Mouse (Mus musculus) CH12.LX (cell line): ENCODE results near the gene Olfr824. TPM values are rescaled to one million over a fixed set of nuclear protein-coding genes. Genes with fewer than 3 reads are reported as not detected.

Experiments used
- DNase-seq: peaks from one replicate; pipeline ENCODE4 v3.0.0-alpha.2; 2013; ENCODE audit errors: extremely low read depth
- H3K27ac ChIP-seq: 2 replicates; pipeline ENCODE4 v1.5.1; 2012; ENCODE audit warnings: low read depth, mild to moderate bottlenecking, control low read depth, moderate library complexity; ENCODE audit not compliant: insufficient read depth
- H3K27me3 ChIP-seq: replicated peaks from 2 replicates; pipeline ENCODE3; 2012; ENCODE audit warnings: inconsistent platforms
- H3K36me3 ChIP-seq, 2 experiments: replicated peaks in 1 of 2; 2 replicates each; pipeline versions ENCODE3 to v1.6.1; 2012; ENCODE audit warnings: inconsistent platforms in 1 of 2, low read length in 1 of 2, mild to moderate bottlenecking in 1 of 2, mixed read lengths in 1 of 2, moderate library complexity in 1 of 2; ENCODE audit not compliant: control insufficient read depth in 1 of 2, insufficient read depth in 1 of 2
- H3K4me1 ChIP-seq, 2 experiments: 2 replicates each; pipeline ENCODE4 v1.6.1; 2012; ENCODE audit warnings: inconsistent platforms in 1 of 2, moderate library complexity in 1 of 2; ENCODE audit not compliant: insufficient read depth in 2 of 2, control insufficient read depth in 1 of 2
- H3K4me2 ChIP-seq: 2 replicates; pipeline ENCODE4 v1.6.1; 2012; ENCODE audit warnings: low read depth, mild to moderate bottlenecking, control low read depth; ENCODE audit not compliant: poor library complexity, insufficient read depth, severe bottlenecking
- H3K4me3 ChIP-seq, 3 experiments: fragments of 150-350 bp in 1 of 3; sonication (generic) in 1 of 3; replicated peaks in 1 of 3; 2 replicates each; pipeline versions ENCODE3 to v1.5.1; 2011 to 2012; ENCODE audit warnings: low read depth in 2 of 3, low read length in 2 of 3, mild to moderate bottlenecking in 2 of 3, moderate library complexity in 2 of 3, control low read depth in 1 of 3, improper control_type of control experiment in 1 of 3, inconsistent platforms in 1 of 3, mixed read lengths in 1 of 3; ENCODE audit not compliant: poor library complexity in 1 of 3
- H3K79me2 ChIP-seq: replicated peaks from 2 replicates; pipeline ENCODE4 v1.6.1; 2012; ENCODE audit warnings: mild to moderate bottlenecking, moderate library complexity; ENCODE audit not compliant: control insufficient read depth, poor library complexity, insufficient read depth, severe bottlenecking; ENCODE audit errors: extremely low read depth
- H3K9ac ChIP-seq: 2 replicates; pipeline ENCODE4 v1.6.1; 2012; ENCODE audit warnings: low read depth, mild to moderate bottlenecking, control low read depth, moderate library complexity; ENCODE audit not compliant: insufficient read depth
- H3K9me3 ChIP-seq: replicated peaks from 2 replicates; pipeline ENCODE3; 2012; ENCODE audit warnings: low read length, inconsistent platforms, mixed read lengths
- CHD1 ChIP-seq: IDR thresholded peaks from 2 replicates; pipeline ENCODE4 v1.6.1; 2012; ENCODE audit warnings: low read depth, low read length, improper control_type of control experiment, inconsistent platforms
- CHD2 ChIP-seq: IDR thresholded peaks from 2 replicates; pipeline ENCODE4 v1.6.1; 2011; ENCODE audit warnings: low read length, improper control_type of control experiment
- CTCF ChIP-seq, 2 experiments: IDR thresholded peaks in 1 of 2; conservative IDR thresholded peaks in 1 of 2; 2 replicates each; pipeline ENCODE4 v1.5.1; 2011 to 2012; ENCODE audit warnings: low read depth in 2 of 2, low read length in 2 of 2, improper control_type of control experiment in 1 of 2, inconsistent platforms in 1 of 2, mild to moderate bottlenecking in 1 of 2, moderate library complexity in 1 of 2
- E2F4 ChIP-seq: IDR thresholded peaks from 2 replicates; pipeline ENCODE4 v1.6.1; 2011; ENCODE audit warnings: low read depth, low read length, improper control_type of control experiment; ENCODE audit not compliant: insufficient replicate concordance
- ETS1 ChIP-seq: conservative IDR thresholded peaks from 2 replicates; pipeline ENCODE4 v1.6.1; 2012; ENCODE audit warnings: low read depth, mild to moderate bottlenecking, inconsistent platforms, low read length, improper control_type of control experiment, moderate library complexity
- GABPA ChIP-seq: IDR thresholded peaks from 2 replicates; pipeline ENCODE4 v1.6.1; 2012; ENCODE audit warnings: low read depth, low read length, improper control_type of control experiment, inconsistent platforms; ENCODE audit not compliant: insufficient replicate concordance
- JUN ChIP-seq: IDR thresholded peaks from 2 replicates; pipeline ENCODE4 v1.6.1; 2011; ENCODE audit warnings: low read depth, mild to moderate bottlenecking, low read length, improper control_type of control experiment, moderate library complexity; ENCODE audit not compliant: insufficient read depth
- JUND ChIP-seq: conservative IDR thresholded peaks from 2 replicates; pipeline ENCODE4 v1.6.1; 2011; ENCODE audit warnings: low read depth, low read length, improper control_type of control experiment
- KAT2A ChIP-seq: IDR thresholded peaks from 2 replicates; pipeline ENCODE4 v1.6.1; 2012; ENCODE audit warnings: low read length, improper control_type of control experiment, inconsistent platforms; ENCODE audit not compliant: insufficient replicate concordance
- MAFK ChIP-seq: IDR thresholded peaks from 2 replicates; pipeline ENCODE4 v1.6.1; 2011; ENCODE audit warnings: low read length, improper control_type of control experiment; ENCODE audit not compliant: insufficient replicate concordance
- MAZ ChIP-seq: IDR thresholded peaks from 2 replicates; pipeline ENCODE4 v1.6.1; 2012; ENCODE audit warnings: low read depth, mild to moderate bottlenecking, inconsistent platforms, low read length, improper control_type of control experiment, moderate library complexity
- MXI1 ChIP-seq: IDR thresholded peaks from 2 replicates; pipeline ENCODE4 v1.6.1; 2011; ENCODE audit warnings: mild to moderate bottlenecking, low read depth, low read length, improper control_type of control experiment
- NELFE ChIP-seq: IDR thresholded peaks from 2 replicates; pipeline ENCODE4 v1.6.1; 2011; ENCODE audit warnings: low read depth, low read length, improper control_type of control experiment
- PAX5 ChIP-seq: IDR thresholded peaks from 2 replicates; pipeline ENCODE4 v1.6.1; 2012; ENCODE audit warnings: low read length, inconsistent platforms, mixed read lengths
- POLR2AphosphoS2 ChIP-seq: IDR thresholded peaks from 2 replicates; pipeline ENCODE4 v1.6.1; 2011; ENCODE audit warnings: low read depth, low read length, improper control_type of control experiment
- RAD21 ChIP-seq: IDR thresholded peaks from 2 replicates; pipeline ENCODE4 v1.6.1; 2011; ENCODE audit warnings: low read depth, mild to moderate bottlenecking, low read length, improper control_type of control experiment, moderate library complexity
- RCOR1 ChIP-seq: conservative IDR thresholded peaks from 2 replicates; pipeline ENCODE4 v1.6.1; 2012; ENCODE audit warnings: low read depth, mild to moderate bottlenecking, inconsistent platforms, low read length, improper control_type of control experiment
- SIN3A ChIP-seq: IDR thresholded peaks from 2 replicates; pipeline ENCODE4 v1.6.1; 2012; ENCODE audit warnings: low read length, improper control_type of control experiment, inconsistent platforms
- SMC3 ChIP-seq: IDR thresholded peaks from 2 replicates; pipeline ENCODE4 v1.6.1; 2011; ENCODE audit warnings: low read depth, low read length, improper control_type of control experiment
- TBP ChIP-seq: conservative IDR thresholded peaks from 2 replicates; pipeline ENCODE4 v1.6.1; 2011; ENCODE audit warnings: low read depth, low read length, improper control_type of control experiment
- UBTF ChIP-seq: IDR thresholded peaks from 2 replicates; pipeline ENCODE4 v1.6.1; 2012; ENCODE audit warnings: low read depth, mild to moderate bottlenecking, inconsistent platforms, low read length, improper control_type of control experiment, moderate library complexity
- USF1 ChIP-seq: IDR thresholded peaks from 2 replicates; pipeline ENCODE4 v1.6.1; 2014; ENCODE audit warnings: low read depth, mild to moderate bottlenecking, inconsistent platforms, low read length, improper control_type of control experiment
- USF2 ChIP-seq: conservative IDR thresholded peaks from 2 replicates; pipeline ENCODE4 v1.6.1; 2011; ENCODE audit warnings: low read depth, low read length, improper control_type of control experiment
- ZC3H11A ChIP-seq: IDR thresholded peaks from 2 replicates; pipeline ENCODE4 v1.6.1; 2012; ENCODE audit warnings: low read depth, mild to moderate bottlenecking, inconsistent platforms, low read length, improper control_type of control experiment
- ZMIZ1 ChIP-seq: IDR thresholded peaks from 2 replicates; pipeline ENCODE4 v1.6.1; 2012; ENCODE audit warnings: low read depth, mild to moderate bottlenecking, inconsistent platforms, low read length, improper control_type of control experiment
- dilution Hi-C: fragments of 300-500 bp; cut with MboI; formaldehyde crosslinking; loops from 2 replicates; pipeline ENCODE4 v1.14.3; 2020; ENCODE audit warnings: low sequenced_read_pairs; ENCODE audit not compliant: extremely low pct_unique_long_range_greater_than_20kb, extremely low pct_ligation_motif_present
- in situ Hi-C: fragments of 300-500 bp; cut with MboI; formaldehyde crosslinking; loops from 3 replicates; pipeline ENCODE4 v1.14.3; 2019; ENCODE audit warnings: low sequenced_read_pairs, low pct_ligation_motif_present, low pct_unique_long_range_greater_than_20kb, mixed read lengths
- polyA plus RNA-seq: library from polyadenylated mRNA; unstranded; fragments of >175 nt; gene quantifications from 2 replicates; pipeline ENCODE4 v1.2.1, GENCODE M21; 2012; ENCODE audit warnings: low read depth; ENCODE audit not compliant: insufficient read length
- total RNA-seq, 2 experiments: library from RNA; depleted of rRNA; stranded (reverse); fragments of 300-350 nt in 1 of 2; fragments of >200 nt in 1 of 2; gene quantifications; 2 replicates each; pipeline ENCODE4 v1.2.3; 2012 to 2014

The Olfr824 gene
- total and polyA plus RNA-seq, 3 experiments: not detected

DNA sequence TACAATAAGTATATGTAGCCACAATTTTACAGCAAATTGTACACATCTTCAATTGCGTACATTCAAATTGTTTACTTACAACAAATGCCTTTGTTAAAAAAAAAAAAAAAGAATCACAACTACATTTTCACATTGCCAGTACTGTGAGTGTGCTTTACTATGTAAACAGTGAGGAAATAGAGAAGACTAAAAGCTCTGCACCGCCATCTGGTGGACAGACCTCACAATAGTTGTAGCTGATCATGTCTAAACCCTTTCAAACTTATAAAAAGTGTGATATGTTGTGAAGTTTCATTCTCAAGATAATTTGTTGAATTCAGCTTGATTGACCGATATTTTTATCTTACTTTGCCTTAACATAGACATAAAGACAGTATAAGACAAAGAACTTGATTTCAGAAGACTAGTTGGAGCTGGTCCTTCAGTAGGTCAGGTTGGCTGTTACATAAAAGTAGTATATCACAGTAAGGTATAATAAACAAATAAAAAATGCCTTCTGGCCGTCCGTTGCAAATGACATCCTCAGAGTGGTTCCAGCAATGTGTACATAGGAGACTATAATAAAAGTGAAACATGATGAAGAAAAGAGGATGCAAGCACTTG lies 36.9 kb downstream of the Olfr824 start:
- in situ Hi-C loops: loop anchor here (25.0 kb wide), 1 partner anchor 106 kb away; the partner anchor contains the start of genes Gm10310 and Olfr247
- Histone ChIP-seq H3K4me3 (no peak overlapping the region), H3K9me3 (no peaks in the 10 kb centered on the region), H3K4me2 (no peak overlapping the region), H3K36me3 (no peaks in the 10 kb centered on the region), H3K27me3 (no peaks in the 10 kb centered on the region), H3K27ac (no peak overlapping the region), H3K79me2 (no peaks in the 10 kb centered on the region), H3K9ac (no peak overlapping the region), H3K4me1 (no peaks in the 10 kb centered on the region)
- dilution Hi-C loops: no loop called here
- TF ChIP-seq UBTF (no peak), MAFK (no peak), CHD1 (no peak), POLR2AphosphoS2 (no peak), PAX5 (no peak), SMC3 (peak; percentile 91), E2F4 (no peak), RCOR1 (no peak), SIN3A (no peak), USF2 (no peak), ZC3H11A (peak; percentile 24; the same call in 1 of the 2 replicates), MXI1 (no peak), JUN (no peak), GABPA (no peak), MAZ (no peak), JUND (no peak), USF1 (no peak), NELFE (no peak), KAT2A (no peak), CHD2 (no peak), CTCF (conservative IDR thresholded peaks at IDR 0.05 in 1 of 2, IDR thresholded peaks at IDR 0.05 in 1 of 2; ENCODE audit: low read depth in 2 of 2, low read length in 2 of 2) (peak in 1 of 2 experiments; percentile 85; a peak in 2 of 4 replicates), ETS1 (no peak), TBP (no peak), ZMIZ1 (no peak), RAD21 (peak; percentile 80)
- peak; percentile 70 for DNase-seq

Other genes with a start within 250 kb of the Olfr824 start
- gene Olfr815, start 224.1 kb downstream of the Olfr824 start, total RNA-seq (2012; rRNA removed): not detected in 2 replicates
- not detected in 2 replicates for gene Olfr815, start 224.1 kb downstream of the Olfr824 start, total RNA-seq (2014; rRNA removed)
- not detected in 2 replicates for gene Olfr815, start 224.1 kb downstream of the Olfr824 start, polyA plus RNA-seq
- not detected in 2 replicates for gene Olfr816, start 214.4 kb downstream of the Olfr824 start, total RNA-seq (2012; rRNA removed)
- not detected in 2 replicates for gene Olfr816, start 214.4 kb downstream of the Olfr824 start, total RNA-seq (2014; rRNA removed)
- not detected in 2 replicates for gene Olfr816, start 214.4 kb downstream of the Olfr824 start, polyA plus RNA-seq
- not detected in 2 replicates for gene Olfr818, start 180.9 kb downstream of the Olfr824 start, total RNA-seq (2012; rRNA removed)
- not detected in 2 replicates for gene Olfr818, start 180.9 kb downstream of the Olfr824 start, total RNA-seq (2014; rRNA removed)
- not detected in 2 replicates for gene Olfr818, start 180.9 kb downstream of the Olfr824 start, polyA plus RNA-seq
- not detected in 2 replicates for gene Olfr819, start 162.7 kb downstream of the Olfr824 start, total RNA-seq (2012; rRNA removed)
- gene Olfr819, start 162.7 kb downstream of the Olfr824 start, total RNA-seq (2014; rRNA removed): not detected in 2 replicates
- not detected in 2 replicates for gene Olfr819, start 162.7 kb downstream of the Olfr824 start, polyA plus RNA-seq
- not detected in 2 replicates for gene Olfr247, start 153.9 kb downstream of the Olfr824 start, total RNA-seq (2012; rRNA removed)
- gene Olfr247, start 153.9 kb downstream of the Olfr824 start, total RNA-seq (2014; rRNA removed): not detected in 2 replicates
- not detected in 2 replicates for gene Olfr247, start 153.9 kb downstream of the Olfr824 start, polyA plus RNA-seq
- gene Gm10310, start 144.9 kb downstream of the Olfr824 start, total RNA-seq (2012; rRNA removed): not detected in 2 replicates
- not detected in 2 replicates for gene Gm10310, start 144.9 kb downstream of the Olfr824 start, total RNA-seq (2014; rRNA removed)
- gene Gm10310, start 144.9 kb downstream of the Olfr824 start, polyA plus RNA-seq: not detected in 2 replicates
- gene Olfr820, start 117.4 kb downstream of the Olfr824 start, total RNA-seq (2012; rRNA removed): not detected in 2 replicates
- gene Olfr820, start 117.4 kb downstream of the Olfr824 start, total RNA-seq (2014; rRNA removed): not detected in 2 replicates
- gene Olfr820, start 117.4 kb downstream of the Olfr824 start, polyA plus RNA-seq: not detected in 2 replicates
- gene Olfr821, start 99.7 kb downstream of the Olfr824 start, total RNA-seq (2012; rRNA removed): not detected in 2 replicates
- gene Olfr821, start 99.7 kb downstream of the Olfr824 start, total RNA-seq (2014; rRNA removed): not detected in 2 replicates
- gene Olfr821, start 99.7 kb downstream of the Olfr824 start, polyA plus RNA-seq: not detected in 2 replicates
- not detected in 2 replicates for gene Olfr822, start 58.8 kb downstream of the Olfr824 start, total RNA-seq (2012; rRNA removed)
- gene Olfr822, start 58.8 kb downstream of the Olfr824 start, total RNA-seq (2014; rRNA removed): not detected in 2 replicates
- not detected in 2 replicates for gene Olfr822, start 58.8 kb downstream of the Olfr824 start, polyA plus RNA-seq
- not detected in 2 replicates for gene Olfr823, start 14.6 kb downstream of the Olfr824 start, total RNA-seq (2012; rRNA removed)
- not detected in 2 replicates for gene Olfr823, start 14.6 kb downstream of the Olfr824 start, total RNA-seq (2014; rRNA removed)
- gene Olfr823, start 14.6 kb downstream of the Olfr824 start, polyA plus RNA-seq: not detected in 2 replicates
- not detected in 2 replicates for gene Olfr825, start 36.8 kb upstream of the Olfr824 start, total RNA-seq (2012; rRNA removed)
- gene Olfr825, start 36.8 kb upstream of the Olfr824 start, total RNA-seq (2014; rRNA removed): not detected in 2 replicates
- gene Olfr825, start 36.8 kb upstream of the Olfr824 start, polyA plus RNA-seq: not detected in 2 replicates
- gene Olfr826, start 54.2 kb upstream of the Olfr824 start, total RNA-seq (2012; rRNA removed): not detected in 2 replicates
- not detected in 2 replicates for gene Olfr826, start 54.2 kb upstream of the Olfr824 start, total RNA-seq (2014; rRNA removed)
- not detected in 2 replicates for gene Olfr826, start 54.2 kb upstream of the Olfr824 start, polyA plus RNA-seq
- not detected in 2 replicates for gene Olfr827, start 84.4 kb upstream of the Olfr824 start, total RNA-seq (2012; rRNA removed)
- not detected in 2 replicates for gene Olfr827, start 84.4 kb upstream of the Olfr824 start, total RNA-seq (2014; rRNA removed)
- not detected in 2 replicates for gene Olfr827, start 84.4 kb upstream of the Olfr824 start, polyA plus RNA-seq
- gene Neurod4, start 150.2 kb upstream of the Olfr824 start, total RNA-seq (2012; rRNA removed): 0.13 and 0.17 TPM in 2 replicates
- gene Neurod4, start 150.2 kb upstream of the Olfr824 start, total RNA-seq (2014; rRNA removed): 0.08 and 0.24 TPM in 2 replicates
- gene Neurod4, start 150.2 kb upstream of the Olfr824 start, polyA plus RNA-seq: 0.13 TPM in 1 of 2 replicates, not detected in the other
- gene Tespa1, start 192.9 kb upstream of the Olfr824 start, total RNA-seq (2012; rRNA removed): 26.0 and 28.1 TPM in 2 replicates
- gene Tespa1, start 192.9 kb upstream of the Olfr824 start, total RNA-seq (2014; rRNA removed): 55.1 and 68.0 TPM in 2 replicates
- gene Tespa1, start 192.9 kb upstream of the Olfr824 start, polyA plus RNA-seq: 48.5 and 48.9 TPM in 2 replicates